Mouse (Mus musculus): ENCODE results near the gene Vps72. TPM values are rescaled to one million over a fixed set of nuclear protein-coding genes. Genes with fewer than 3 reads are reported as not detected.
"Not testable (repeated sequence)": the region's sequence is repeated elsewhere in the genome, so short reads cannot be mapped to it uniquely, and the experiment has no call there.

Vps72 gene
- polyA plus RNA-seq, 1 experiment from 2014 or later, result 156 TPM

DNA sequence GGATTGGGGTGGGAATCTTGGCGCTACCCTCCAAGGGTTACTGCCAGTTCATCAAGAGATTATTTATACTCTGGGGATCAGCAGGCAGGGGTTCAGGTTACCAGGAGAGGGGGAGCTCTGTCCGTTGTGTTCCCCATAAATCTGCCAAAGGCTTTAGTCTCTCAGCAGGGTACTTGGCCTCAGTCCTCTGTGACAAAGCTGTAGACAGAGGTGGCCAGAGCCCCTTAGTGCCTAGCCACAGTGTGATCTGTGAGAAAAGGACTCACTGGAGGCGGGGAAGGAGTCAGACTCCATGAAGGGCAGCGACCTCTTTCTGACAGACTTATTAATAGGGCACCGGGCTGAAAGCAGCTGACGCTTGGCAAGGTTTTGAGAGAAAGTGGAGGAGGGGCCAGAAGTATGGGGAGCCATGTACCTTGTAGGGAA is 18.4 kb downstream of the Vps72 start:
- H3K27me3 ChIP-seq (ENCODE audit: control insufficient read depth, insufficient read depth, low read depth, low read length), result no peaks in the 10 kb centered on the region
- H3K4me2 ChIP-seq (ENCODE audit: low read depth, low read length), result no peak overlapping the region
- H3K9me3 ChIP-seq (ENCODE audit: control insufficient read depth, low read length), result no peaks in the 10 kb centered on the region
- whole genome bisulfite sequencing, result 45% methylated on average over 6 of the region's 6 CpGs
- no peak overlapping the region for H3K27ac ChIP-seq (ENCODE audit: low read length)
- peaks cover 16% of the 10 kb centered on the region for H3K4me1 ChIP-seq (replicated peaks; ENCODE audit: control insufficient read depth, insufficient read depth, low read length)
- peaks cover 2% of the 10 kb centered on the region for H3K36me3 ChIP-seq (ENCODE audit: control insufficient read depth, insufficient read depth, low read length)
- no peak overlapping the region for H3K9ac ChIP-seq (ENCODE audit: low read length)
- H3K4me3 ChIP-seq (ENCODE audit: low read length), result no peak overlapping the region
- no peak for ATAC-seq (ENCODE audit: low read depth)

DNA sequence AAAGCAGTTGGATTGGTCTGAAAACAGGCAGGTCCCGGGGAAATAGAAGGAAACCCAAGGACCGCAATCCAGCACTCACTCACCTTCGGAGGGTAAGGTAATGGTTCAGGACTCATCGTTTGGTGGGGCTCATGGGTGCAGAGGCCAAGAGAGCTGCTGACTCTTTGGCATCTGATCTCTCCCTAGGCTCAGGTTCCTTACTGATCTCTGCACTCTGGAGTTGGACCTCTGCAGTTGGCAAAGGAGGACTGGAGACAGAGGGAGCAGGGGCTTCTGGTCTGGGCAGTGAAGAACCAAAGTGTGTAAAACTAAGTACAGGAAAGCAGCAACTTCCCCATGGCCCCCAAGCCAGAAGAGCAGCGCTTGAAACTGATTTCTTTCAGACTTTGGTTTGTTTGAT is 19.3 kb downstream of the Vps72 start:
- H3K4me2 ChIP-seq (ENCODE audit: low read depth, low read length), result no peak overlapping the region
- H3K27me3 ChIP-seq (ENCODE audit: control insufficient read depth, insufficient read depth, low read depth, low read length), result no peaks in the 10 kb centered on the region
- no peaks in the 10 kb centered on the region for H3K9me3 ChIP-seq (ENCODE audit: control insufficient read depth, low read length)
- H3K36me3 ChIP-seq (ENCODE audit: control insufficient read depth, insufficient read depth, low read length), result peaks cover 2% of the 10 kb centered on the region
- H3K27ac ChIP-seq (ENCODE audit: low read length), result no peak overlapping the region
- ATAC-seq (ENCODE audit: low read depth), result no peak
- no peak overlapping the region for H3K9ac ChIP-seq (ENCODE audit: low read length)
- H3K4me3 ChIP-seq (ENCODE audit: low read length), result no peak overlapping the region
- WGBS, result 69% methylated on average over 5 of the region's 5 CpGs
- H3K4me1 ChIP-seq (replicated peaks; ENCODE audit: control insufficient read depth, insufficient read depth, low read length), result peaks cover 9% of the 10 kb centered on the region

DNA sequence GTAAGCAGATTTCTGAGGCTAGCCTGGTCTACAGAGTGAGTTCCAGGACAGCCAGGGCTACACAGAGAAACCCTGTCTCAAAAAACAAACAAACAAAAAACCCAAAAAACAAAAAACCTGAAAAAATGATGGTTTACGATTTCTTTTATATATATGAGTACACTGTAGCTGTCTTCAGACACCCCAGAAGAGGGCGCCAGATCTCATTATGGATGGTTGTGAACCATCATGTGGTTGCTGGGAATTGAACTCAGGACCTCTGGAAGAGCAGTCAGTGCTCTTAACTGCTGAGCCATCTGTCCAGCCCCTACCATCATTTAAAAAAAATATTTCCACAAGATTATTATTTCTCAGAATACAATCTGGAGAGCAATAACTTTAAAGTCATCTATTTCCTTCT is 21.6 kb downstream of the Vps72 start:
- ATAC-seq (ENCODE audit: low read depth); H3K27me3 ChIP-seq (ENCODE audit: control insufficient read depth, insufficient read depth, low read depth, low read length); H3K36me3 ChIP-seq (ENCODE audit: control insufficient read depth, insufficient read depth, low read length); H3K27ac ChIP-seq (ENCODE audit: low read length); H3K9ac ChIP-seq (ENCODE audit: low read length); H3K9me3 ChIP-seq (ENCODE audit: control insufficient read depth, low read length); H3K4me2 ChIP-seq (ENCODE audit: low read depth, low read length); H3K4me3 ChIP-seq (ENCODE audit: low read length): not testable (repeated sequence)
- 83% methylated on average over 2 of the region's 2 CpGs for WGBS
- peaks cover 12% of the 10 kb centered on the region for H3K4me1 ChIP-seq (replicated peaks; ENCODE audit: control insufficient read depth, insufficient read depth, low read length)

DNA sequence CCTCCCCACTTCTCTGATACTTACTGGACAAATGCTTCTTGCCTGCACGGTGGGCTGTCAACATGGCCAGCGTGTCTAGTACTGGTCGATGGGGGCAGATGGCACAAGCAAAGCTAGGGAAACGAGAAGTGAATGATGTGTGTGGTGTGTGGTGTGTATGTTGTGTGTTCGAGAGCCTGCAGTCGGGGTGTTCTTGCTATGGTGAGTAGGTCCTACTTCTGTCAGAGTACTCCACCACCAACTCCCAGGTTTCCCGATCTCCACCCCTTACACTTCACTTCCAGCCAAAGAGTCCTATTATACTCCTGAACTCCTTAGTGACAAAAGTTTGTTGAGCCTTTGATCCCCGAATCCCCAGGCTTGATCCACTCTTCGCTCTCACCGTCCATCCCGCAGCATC is 22.4 kb downstream of the Vps72 start:
- Histone ChIP-seq H3K4me3 (ENCODE audit: low read length) (peak overlapping the region; percentile 83), H3K4me2 (ENCODE audit: low read depth, low read length) (peak overlapping the region; percentile 78), H3K9ac (ENCODE audit: low read length) (peak overlapping the region; percentile 82), H3K36me3 (ENCODE audit: control insufficient read depth, insufficient read depth, low read length) (peaks cover 2% of the 10 kb centered on the region), H3K27me3 (ENCODE audit: control insufficient read depth, insufficient read depth, low read depth, low read length) (no peaks in the 10 kb centered on the region), H3K4me1 (replicated peaks; ENCODE audit: control insufficient read depth, insufficient read depth, low read length) (peaks cover 12% of the 10 kb centered on the region), H3K9me3 (ENCODE audit: control insufficient read depth, low read length) (no peaks in the 10 kb centered on the region), H3K27ac (ENCODE audit: low read length) (peak overlapping the region; percentile 41)
- ATAC-seq (ENCODE audit: low read depth), result no peak
- WGBS, result 44% methylated on average over 11 of the region's 11 CpGs

DNA sequence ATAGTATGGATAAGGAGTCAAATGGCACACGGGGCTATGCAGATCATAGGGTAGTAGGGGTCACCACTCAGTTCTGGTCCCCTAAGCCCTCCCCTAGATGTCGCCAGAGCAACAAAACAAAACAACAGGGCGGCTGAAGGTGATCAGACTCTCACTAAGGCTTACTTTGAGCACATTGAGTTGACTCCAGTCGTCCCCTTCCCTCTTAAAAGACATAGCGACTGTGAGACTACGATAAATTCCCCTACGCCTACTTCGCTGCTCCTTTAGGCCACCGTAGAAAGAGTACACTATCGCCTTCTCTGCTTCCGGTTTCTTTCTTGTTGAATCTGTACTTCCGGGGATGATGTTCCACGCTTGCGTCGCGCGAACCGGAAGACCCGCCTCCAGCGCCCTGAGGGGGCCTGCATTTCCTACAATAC is 22.9 kb downstream of the Vps72 start, which contains the start of the genes Scnm1 and Lysmd1:
TSS of gene Scnm1 (minus strand) at position 332 of the 422 bp plus-strand sequence.
TSS of gene Lysmd1 (plus strand) at position 409 of the 422 bp plus-strand sequence.
- Histone ChIP-seq H3K27ac (ENCODE audit: low read length) (peak within 1 kb of the TSS; percentile 41), H3K4me2 (ENCODE audit: low read depth, low read length) (peak within 1 kb of the TSS; percentile 78), H3K9ac (ENCODE audit: low read length) (peak within 1 kb of the TSS; percentile 82), H3K4me3 (ENCODE audit: low read length) (peak within 1 kb of the TSS; percentile 83), H3K4me1 (replicated peaks; ENCODE audit: control insufficient read depth, insufficient read depth, low read length) (peaks cover 12% of the 10 kb centered on the region), H3K27me3 (ENCODE audit: control insufficient read depth, insufficient read depth, low read depth, low read length) (no peaks in the 10 kb centered on the region), H3K9me3 (ENCODE audit: control insufficient read depth, low read length) (no peaks in the 10 kb centered on the region), H3K36me3 (ENCODE audit: control insufficient read depth, insufficient read depth, low read length) (peaks cover 2% of the 10 kb centered on the region)
- WGBS, result under 1% methylated on average over 20 of the region's 20 CpGs
- peak; percentile 96 for ATAC-seq (ENCODE audit: low read depth)

DNA sequence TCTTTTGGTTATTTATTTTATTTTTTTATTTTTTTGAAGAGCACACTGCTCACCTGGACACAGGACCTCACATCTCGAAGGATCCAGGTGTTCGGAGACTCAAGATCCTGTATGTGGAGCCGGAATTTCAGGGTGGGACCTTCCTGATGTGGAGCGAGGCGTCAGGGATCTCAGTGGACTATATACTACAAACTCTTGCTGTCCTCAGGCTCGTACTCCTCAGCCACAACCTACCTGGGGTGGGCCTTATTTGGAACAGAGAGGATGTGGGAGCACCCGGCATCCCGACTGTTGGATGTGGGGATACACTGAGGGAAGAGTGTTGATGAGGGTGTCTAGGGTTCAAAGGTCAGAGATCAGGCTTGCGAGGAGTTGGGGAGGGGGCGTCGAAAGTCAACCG is 23.3 kb downstream of the Vps72 start:
- H3K27ac ChIP-seq (ENCODE audit: low read length); H3K27me3 ChIP-seq (ENCODE audit: control insufficient read depth, insufficient read depth, low read depth, low read length); H3K9ac ChIP-seq (ENCODE audit: low read length); H3K36me3 ChIP-seq (ENCODE audit: control insufficient read depth, insufficient read depth, low read length); H3K4me2 ChIP-seq (ENCODE audit: low read depth, low read length); H3K9me3 ChIP-seq (ENCODE audit: control insufficient read depth, low read length): not testable (repeated sequence)
- WGBS, result no CpG with 5 or more reads among the region's 12 CpGs
- peak; percentile 29 for ATAC-seq (ENCODE audit: low read depth)
- Histone ChIP-seq H3K4me3 (ENCODE audit: low read length) (peak overlapping the region; percentile 83), H3K4me1 (replicated peaks; ENCODE audit: control insufficient read depth, insufficient read depth, low read length) (peaks cover 12% of the 10 kb centered on the region)

DNA sequence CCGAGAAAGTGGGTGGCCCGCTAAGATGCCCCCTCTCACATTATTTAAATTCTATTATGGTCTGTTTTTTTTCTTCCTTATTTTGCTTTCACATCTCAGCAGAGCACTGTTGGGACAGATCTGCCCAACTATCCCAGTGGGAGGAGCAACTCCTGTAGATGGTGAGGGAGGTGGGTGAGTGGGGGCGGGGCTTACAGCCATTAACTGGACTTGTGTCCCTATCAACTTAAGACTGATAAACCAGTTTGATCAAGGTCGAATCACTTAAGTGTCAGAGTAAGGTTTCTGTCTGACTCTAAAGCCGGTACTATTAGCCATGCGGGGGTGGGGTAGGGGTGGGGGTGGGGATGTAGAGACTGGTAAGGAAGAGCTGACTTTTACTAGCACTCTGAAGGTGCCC is 24.2 kb downstream of the Vps72 start:
- H3K4me3 ChIP-seq (ENCODE audit: low read length), result peak overlapping the region; percentile 46
- no peaks in the 10 kb centered on the region for H3K27me3 ChIP-seq (ENCODE audit: control insufficient read depth, insufficient read depth, low read depth, low read length)
- H3K27ac ChIP-seq (ENCODE audit: low read length), result peak overlapping the region; percentile 33; the same call in 1 of the 2 replicates
- peaks cover 12% of the 10 kb centered on the region for H3K4me1 ChIP-seq (replicated peaks; ENCODE audit: control insufficient read depth, insufficient read depth, low read length)
- ATAC-seq (ENCODE audit: low read depth), result peak; percentile 32; the same call in 1 of the 2 replicates
- H3K9ac ChIP-seq (ENCODE audit: low read length), result peak overlapping the region; percentile 55
- H3K36me3 ChIP-seq (ENCODE audit: control insufficient read depth, insufficient read depth, low read length), result peaks cover 2% of the 10 kb centered on the region
- H3K4me2 ChIP-seq (ENCODE audit: low read depth, low read length), result peak overlapping the region; percentile 65
- 13% methylated on average over 6 of the region's 6 CpGs for WGBS
- no peaks in the 10 kb centered on the region for H3K9me3 ChIP-seq (ENCODE audit: control insufficient read depth, low read length)

DNA sequence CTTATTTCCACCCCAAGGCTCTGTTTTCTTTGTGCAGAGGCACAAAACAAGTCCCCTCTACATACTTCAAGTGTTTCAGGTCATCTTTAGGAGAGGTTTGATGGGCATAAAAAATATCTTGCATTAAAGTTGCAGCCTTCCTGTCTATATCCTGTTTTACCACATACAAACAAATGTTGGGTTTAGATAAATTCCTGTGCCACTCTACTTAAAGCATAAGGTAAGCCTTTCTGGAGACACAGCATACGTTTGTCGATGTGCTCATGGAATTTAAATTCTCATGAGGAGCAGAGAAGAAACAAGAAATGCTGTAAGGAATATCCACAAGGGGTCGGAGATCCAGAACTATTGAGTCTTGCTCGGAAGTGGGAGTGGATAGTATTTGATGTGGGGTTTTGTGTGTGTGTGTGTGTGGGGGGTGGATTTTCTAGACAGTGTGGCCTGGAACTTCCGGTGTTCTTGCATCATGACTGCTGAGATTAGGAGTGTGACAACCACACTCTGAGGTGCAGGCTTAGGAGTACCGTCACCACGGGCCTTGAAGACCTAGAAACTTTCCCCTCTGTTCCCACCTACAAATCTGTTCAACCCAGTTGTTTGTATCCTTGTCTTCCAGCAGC is 24.7 kb downstream of the Vps72 start:
- 70% methylated on average over 7 of the region's 7 CpGs for WGBS

DNA sequence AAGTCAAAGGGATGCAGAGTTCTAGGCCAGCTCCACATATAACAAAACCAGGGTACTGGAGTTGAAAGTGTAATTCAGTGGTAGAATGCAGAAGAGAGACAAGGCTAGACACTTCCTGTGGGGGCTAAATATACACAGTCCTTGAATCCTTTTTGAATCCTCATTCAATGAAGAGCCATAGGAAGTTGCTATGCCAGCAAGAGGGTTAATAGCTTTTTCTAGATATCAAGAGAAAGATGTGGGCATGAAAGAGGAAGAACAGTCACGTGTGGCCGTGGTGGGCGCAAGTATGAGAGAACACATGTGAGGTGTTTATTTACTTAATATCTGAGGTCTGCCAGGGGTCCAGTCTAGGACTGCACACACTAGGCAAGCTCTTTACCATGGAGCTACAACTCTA is 25.5 kb downstream of the Vps72 start:
- WGBS, result 83% methylated on average over 3 of the region's 3 CpGs
- Histone ChIP-seq H3K27ac (ENCODE audit: low read length) (no peak overlapping the region), H3K9ac (ENCODE audit: low read length) (no peak overlapping the region), H3K4me1 (replicated peaks; ENCODE audit: control insufficient read depth, insufficient read depth, low read length) (peaks cover 12% of the 10 kb centered on the region), H3K9me3 (ENCODE audit: control insufficient read depth, low read length) (no peaks in the 10 kb centered on the region), H3K27me3 (ENCODE audit: control insufficient read depth, insufficient read depth, low read depth, low read length) (no peaks in the 10 kb centered on the region), H3K36me3 (ENCODE audit: control insufficient read depth, insufficient read depth, low read length) (peaks cover 7% of the 10 kb centered on the region), H3K4me3 (ENCODE audit: low read length) (no peak overlapping the region), H3K4me2 (ENCODE audit: low read depth, low read length) (no peak overlapping the region)
- ATAC-seq (ENCODE audit: low read depth), result no peak

More for the DNA sequence above, 24.7 kb downstream of the Vps72 start:
- Histone ChIP-seq H3K36me3 (ENCODE audit: control insufficient read depth, insufficient read depth, low read length) (peaks cover 2% of the 10 kb centered on the region), H3K27me3 (ENCODE audit: control insufficient read depth, insufficient read depth, low read depth, low read length) (no peaks in the 10 kb centered on the region), H3K4me3 (ENCODE audit: low read length) (peak overlapping the region; percentile 46), H3K9me3 (ENCODE audit: control insufficient read depth, low read length) (no peaks in the 10 kb centered on the region), H3K4me2 (ENCODE audit: low read depth, low read length) (peak overlapping the region; percentile 65), H3K4me1 (replicated peaks; ENCODE audit: control insufficient read depth, insufficient read depth, low read length) (peaks cover 12% of the 10 kb centered on the region), H3K27ac (ENCODE audit: low read length) (no peak overlapping the region), H3K9ac (ENCODE audit: low read length) (no peak overlapping the region)
- no peak for ATAC-seq (ENCODE audit: low read depth)
